Mouse (Mus musculus) erythroblast, embryonic 14.5 days (primary cell): ENCODE measurements around the gene Fam110c.

Experiments used
- GATA1 ChIP-seq: IDR thresholded peaks from 2 replicates; pipeline ENCODE4 v1.6.1; 2012; ENCODE audit warnings: low read length, inconsistent platforms, mixed read lengths
- TAL1 ChIP-seq: IDR thresholded peaks from 3 replicates; pipeline ENCODE4 v1.6.1; 2012; ENCODE audit warnings: low read length, inconsistent platforms, mixed read lengths

DNA sequence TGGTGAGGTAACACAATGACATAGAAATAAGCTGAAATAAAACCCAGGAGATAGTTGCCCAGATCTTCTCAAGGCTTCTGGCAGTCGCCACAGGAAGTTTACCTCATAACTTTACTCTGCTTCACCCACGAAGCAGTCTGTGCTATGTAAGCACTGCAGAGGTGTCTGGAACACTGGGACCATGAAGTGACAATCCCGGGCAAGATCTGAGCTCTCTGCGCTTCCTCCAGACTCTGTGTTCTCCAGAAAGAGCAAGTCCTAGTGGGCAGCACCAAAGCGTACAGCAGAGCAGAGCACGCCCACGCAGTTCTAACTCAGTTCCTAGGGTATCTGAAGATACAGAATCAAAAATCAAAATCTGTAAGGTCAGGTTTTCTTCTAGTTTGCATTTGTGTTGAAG lies 3.4 kb downstream of the Fam110c start:
- TF ChIP-seq GATA1 (no peak), TAL1 (no peak)
